Mouse (Mus musculus): ENCODE measurements around the gene Fbxw22. TPM values are rescaled to one million over a fixed set of nuclear protein-coding genes. Genes with fewer than 3 reads are reported as not detected.
"Not testable (repeated sequence)": the region's sequence is repeated elsewhere in the genome, so short reads cannot be mapped to it uniquely, and the experiment has no call there.

Gene Fbxw22
- polyA plus RNA-seq (2012; rRNA removed), result not detected in 2 replicates

- DNase-seq (ENCODE audit: extremely low spot score in 1 of 2, low spot score in 1 of 2), result not testable (repeated sequence)
Observed at GRCm38 (mm10) chr9:109404196-109404595, at the start of gene Fbxw22. Gene Fbxw22 (minus strand): TSS chr9:109404296.

GRCm38 (mm10) chr9:109449040-109449439, 44.9 kb upstream of the Fbxw22 start, which contains the start of gene Fbxw16:
Gene Fbxw16 (minus strand): TSS chr9:109449140.
- DNase-seq (ENCODE audit: extremely low spot score in 1 of 2, low spot score in 1 of 2), result no peak

- no peak for DNase-seq (ENCODE audit: extremely low spot score in 1 of 2, low spot score in 1 of 2)
Observed at GRCm38 (mm10) chr9:109432956-109433355, 28.9 kb upstream of the Fbxw22 start.

- not testable (repeated sequence) for DNase-seq (ENCODE audit: extremely low spot score in 1 of 2, low spot score in 1 of 2)
Observed at GRCm38 (mm10) chr9:109339559-109339958, 64.5 kb downstream of the Fbxw22 start, which contains the start of gene Fbxw28. Gene Fbxw28 (minus strand): TSS chr9:109339659.

Other genes starting within 250 kb of the Fbxw22 start
- gene Fbxw21, start 242.3 kb downstream of the Fbxw22 start, polyA plus RNA-seq (2012; rRNA removed), result not detected in 2 replicates
- not detected in 2 replicates for gene Fbxw13, start 208.3 kb downstream of the Fbxw22 start, polyA plus RNA-seq (2012; rRNA removed)
- not detected in 2 replicates for gene Fbxw20, start 169.5 kb downstream of the Fbxw22 start, polyA plus RNA-seq (2012; rRNA removed)
- 0.06 TPM in 1 of 2 replicates, not detected in the other for gene Fbxw14, start 116.6 kb downstream of the Fbxw22 start, polyA plus RNA-seq (2012; rRNA removed)
- not detected in 2 replicates for gene Fbxw28, start 64.6 kb downstream of the Fbxw22 start, polyA plus RNA-seq (2012; rRNA removed)
- gene Fbxw16, start 44.8 kb upstream of the Fbxw22 start, polyA plus RNA-seq (2012; rRNA removed), result not detected in 2 replicates
- not detected in 2 replicates for gene Fbxw19, start 91.6 kb upstream of the Fbxw22 start, polyA plus RNA-seq (2012; rRNA removed)
- not detected in 2 replicates for gene Fbxw15, start 164.0 kb upstream of the Fbxw22 start, polyA plus RNA-seq (2012; rRNA removed)
- gene Fbxw24, start 221.8 kb upstream of the Fbxw22 start, polyA plus RNA-seq (2012; rRNA removed), result not detected in 2 replicates